Mouse (Mus musculus) bone marrow, adult 2 months (tissue): ENCODE measurements around the gene Hoxa3.

Experiments
- CTCF ChIP-seq: fragments of 200-500 bp; IDR thresholded peaks from 2 replicates; pipeline ENCODE4 v1.5.1; 2011; ENCODE audit warnings: low read length, control low read depth; ENCODE audit not compliant: control insufficient read depth, insufficient read depth
- POLR2A ChIP-seq: fragments of 200-500 bp; IDR thresholded peaks from 2 replicates; pipeline ENCODE4 v1.6.1; 2011; ENCODE audit warnings: low read depth, mild to moderate bottlenecking, control low read depth, low read length, borderline replicate concordance; ENCODE audit not compliant: control insufficient read depth

DNA sequence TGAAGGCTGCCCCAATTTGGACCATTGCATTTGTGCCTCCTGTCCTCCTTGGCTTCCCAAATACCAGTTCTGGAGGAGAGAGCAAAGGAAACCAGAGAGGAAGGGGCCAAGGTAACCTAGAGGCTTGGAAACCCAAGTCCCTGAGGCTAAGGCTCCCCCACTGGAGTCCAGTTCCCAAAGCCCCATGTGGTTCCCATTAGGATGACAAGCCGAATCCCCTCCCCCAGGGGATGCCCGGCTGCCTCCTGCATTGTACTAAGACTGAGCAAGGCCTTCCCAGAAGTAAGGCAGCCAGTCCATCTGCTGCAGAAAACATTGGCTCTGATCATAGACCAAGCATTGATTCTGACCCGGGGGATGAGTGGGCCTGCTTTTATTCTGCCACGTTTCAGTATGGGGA, 41.8 kb downstream of the Hoxa3 start:
- no peak for TF ChIP-seq CTCF
- TF ChIP-seq POLR2A: no peak
